Mouse (Mus musculus) myocyte (in vitro differentiated cells): ENCODE measurements around the gene Kndc1.

ENCODE experiments used
- MAX ChIP-seq: IDR thresholded peaks from one replicate; pipeline ENCODE4 v1.6.1; 2011; ENCODE audit warnings: low read depth, mild to moderate bottlenecking, control low read depth
- MYOD1 ChIP-seq, 3 experiments: IDR thresholded peaks; one replicate each; pipeline ENCODE4 v1.6.1; 2011; ENCODE audit warnings: control low read depth in 2 of 3, low read depth in 2 of 3, mild to moderate bottlenecking in 2 of 3, moderate library complexity in 1 of 3; ENCODE audit not compliant: insufficient read length in 2 of 3, control insufficient read depth in 1 of 3
- POLR2A ChIP-seq: IDR thresholded peaks from one replicate; pipeline ENCODE4 v1.6.1; 2011; ENCODE audit warnings: low read depth, mild to moderate bottlenecking, control low read depth, moderate library complexity; ENCODE audit not compliant: insufficient read length
- POLR2AphosphoS2 ChIP-seq: IDR thresholded peaks from one replicate; pipeline ENCODE4 v1.6.1; 2011; ENCODE audit warnings: low read depth, control low read depth; ENCODE audit not compliant: insufficient read length
- REST ChIP-seq: IDR thresholded peaks from one replicate; pipeline ENCODE4 v1.6.1; 2011; ENCODE audit warnings: mild to moderate bottlenecking, control low read depth, moderate library complexity; ENCODE audit not compliant: insufficient read depth, insufficient read length
- SRF ChIP-seq: IDR thresholded peaks from one replicate; pipeline ENCODE4 v1.6.1; 2011; ENCODE audit warnings: low read depth; ENCODE audit not compliant: control insufficient read depth, insufficient read length
- TCF12 ChIP-seq: IDR thresholded peaks from one replicate; pipeline ENCODE4 v1.6.1; 2011; ENCODE audit warnings: mild to moderate bottlenecking, control low read depth; ENCODE audit not compliant: poor library complexity, insufficient read depth, severe bottlenecking
- TCF3 ChIP-seq: IDR thresholded peaks from one replicate; pipeline ENCODE4 v1.6.1; 2011; ENCODE audit warnings: low read depth, control low read depth; ENCODE audit not compliant: insufficient read length
- USF1 ChIP-seq: IDR thresholded peaks from one replicate; pipeline ENCODE4 v1.6.1; 2011; ENCODE audit warnings: low read depth, mild to moderate bottlenecking, control low read depth, moderate library complexity

DNA sequence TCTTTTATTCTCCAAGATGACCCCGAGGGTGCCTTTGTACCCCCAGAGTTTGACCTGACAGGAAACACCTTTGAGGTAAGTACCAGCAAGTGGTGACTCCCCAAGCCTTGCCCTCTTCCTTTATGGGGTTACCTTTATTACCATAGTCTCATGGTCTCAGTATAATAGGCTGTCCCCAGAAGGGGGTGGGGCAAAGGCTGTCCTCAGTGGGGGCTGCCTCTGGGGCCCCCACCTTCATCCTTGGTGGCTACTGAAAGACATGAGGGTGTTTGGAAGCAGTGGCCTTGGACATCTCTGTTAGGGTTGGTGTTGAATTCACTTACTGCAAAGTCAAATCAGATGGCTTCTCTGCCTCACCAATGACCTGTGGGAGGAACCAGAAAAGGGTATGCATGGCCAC is 7.5 kb downstream of the Kndc1 start:
- TF ChIP-seq POLR2A (no peak), TCF12 (no peak), POLR2AphosphoS2 (no peak), MAX (no peak), MYOD1 (IDR thresholded peaks at IDR 0.05; ENCODE audit: control insufficient read depth in 1 of 3, insufficient read length in 2 of 3, low read depth in 2 of 3) (no peak), TCF3 (no peak), SRF (no peak), REST (no peak), USF1 (no peak)
